Mouse (Mus musculus) layer of hippocampus, adult 9-11 months (tissue): Measurements from ENCODE around the gene Rasal2.
"Not testable (repeated sequence)": the region's sequence is repeated elsewhere in the genome, so short reads cannot be mapped to it uniquely, and the experiment has no call there.

ENCODE experiments used
- DNase-seq: peaks from one replicate; pipeline ENCODE4 v3.0.0; 2022

Gene Rasal2

GRCm38 (mm10) chr1:157236650-157237344, 175.6 kb downstream of the Rasal2 start:
- not testable (repeated sequence) for DNase-seq

GRCm38 (mm10) chr1:157233451-157233850, 178.9 kb downstream of the Rasal2 start:
- DNase-seq: peak; percentile 71

- DNase-seq: peak; percentile 38
These were observed 180.0 kb downstream of the Rasal2 start for GRCm38 (mm10) chr1:157232372-157232771.

GRCm38 (mm10) chr1:157231016-157231415, 181.4 kb downstream of the Rasal2 start:
- DNase-seq: peak; percentile 35

GRCm38 (mm10) chr1:157230386-157230785, 182.0 kb downstream of the Rasal2 start:
- DNase-seq: no peak

- DNase-seq: no peak
These were observed 187.4 kb downstream of the Rasal2 start for GRCm38 (mm10) chr1:157225013-157225412.

- no peak for DNase-seq
These were observed 191.5 kb downstream of the Rasal2 start for GRCm38 (mm10) chr1:157220910-157221309.

- no peak for DNase-seq
These were observed 191.9 kb downstream of the Rasal2 start for GRCm38 (mm10) chr1:157220466-157220865.

GRCm38 (mm10) chr1:157208754-157209153, 203.6 kb downstream of the Rasal2 start:
- no peak for DNase-seq

GRCm38 (mm10) chr1:157205685-157206084, 206.7 kb downstream of the Rasal2 start:
- peak; percentile 28 for DNase-seq

- DNase-seq: peak; percentile 69
These were observed 229.4 kb downstream of the Rasal2 start for GRCm38 (mm10) chr1:157183043-157183442.

GRCm38 (mm10) chr1:157182431-157182830, 230.0 kb downstream of the Rasal2 start:
- DNase-seq: no peak

GRCm38 (mm10) chr1:157181081-157181480, 231.3 kb downstream of the Rasal2 start:
- no peak for DNase-seq

- no peak for DNase-seq
These were observed 233.2 kb downstream of the Rasal2 start for GRCm38 (mm10) chr1:157178988-157179764.

GRCm38 (mm10) chr1:157169292-157169691, 243.1 kb downstream of the Rasal2 start:
- DNase-seq: peak; percentile 63

- DNase-seq: peak; percentile 69
These were observed 243.5 kb downstream of the Rasal2 start for GRCm38 (mm10) chr1:157168891-157169290.

GRCm38 (mm10) chr1:157153781-157154180, 258.6 kb downstream of the Rasal2 start:
- no peak for DNase-seq

- no peak for DNase-seq
These were observed 262.3 kb downstream of the Rasal2 start for GRCm38 (mm10) chr1:157150107-157150506.

GRCm38 (mm10) chr1:157144621-157145020, 267.8 kb downstream of the Rasal2 start:
- DNase-seq: no peak

GRCm38 (mm10) chr1:157143326-157143932, 269.0 kb downstream of the Rasal2 start:
- no peak for DNase-seq

- DNase-seq: no peak
These were observed 271.4 kb downstream of the Rasal2 start for GRCm38 (mm10) chr1:157141014-157141413.

GRCm38 (mm10) chr1:157137854-157138241, 274.5 kb downstream of the Rasal2 start:
- DNase-seq: no peak

GRCm38 (mm10) chr1:157137132-157137853, 275.1 kb downstream of the Rasal2 start:
- DNase-seq: peak; percentile 48
